Mouse (Mus musculus) common myeloid progenitor, adult 5-6 weeks (primary cell): ENCODE results near the gene Gpld1. TPM values are rescaled to one million over a fixed set of nuclear protein-coding genes. Genes with fewer than 3 reads are reported as not detected.
"Not testable (repeated sequence)": the region's sequence is repeated elsewhere in the genome, so short reads cannot be mapped to it uniquely, and the experiment has no call there.

ENCODE experiments used
- ATAC-seq: replicated peaks from 2 replicates; pipeline ENCODE4 v1.8.0; 2016; ENCODE audit warnings: low read depth, mild to moderate bottlenecking, moderate TSS enrichment, inconsistent platforms; ENCODE audit not compliant: poor library complexity, severe bottlenecking
- total RNA-seq: library from RNA; stranded (forward); fragments of 200-1000, 187-1606 nt; gene quantifications from 2 replicates; pipeline ENCODE4 v1.2.3, GENCODE M21; 2017

Gpld1 gene
- total RNA-seq, 1 experiment from 2014 or later: 0.46 TPM

DNA sequence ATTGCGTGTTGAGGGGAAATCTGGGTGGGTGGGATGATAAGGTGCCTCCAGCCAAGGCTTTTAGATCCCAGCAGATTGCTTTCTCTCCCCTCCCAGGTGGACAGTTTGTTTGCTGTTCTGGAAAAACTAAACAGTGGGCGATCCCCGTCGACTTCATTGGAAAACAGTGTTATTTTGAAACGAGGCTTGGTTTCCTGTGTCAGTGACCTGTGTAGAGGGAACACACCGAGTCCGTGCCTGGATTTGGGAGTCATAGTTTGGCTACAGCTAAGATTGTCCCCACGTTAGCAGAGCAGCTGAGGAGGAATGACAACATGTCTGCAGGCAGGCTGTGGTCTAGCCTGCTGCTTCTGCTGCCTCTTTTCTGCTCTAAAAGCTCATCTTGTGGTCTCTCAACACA, 351 bp downstream of the Gpld1 start:
- ATAC-seq: no peak

DNA sequence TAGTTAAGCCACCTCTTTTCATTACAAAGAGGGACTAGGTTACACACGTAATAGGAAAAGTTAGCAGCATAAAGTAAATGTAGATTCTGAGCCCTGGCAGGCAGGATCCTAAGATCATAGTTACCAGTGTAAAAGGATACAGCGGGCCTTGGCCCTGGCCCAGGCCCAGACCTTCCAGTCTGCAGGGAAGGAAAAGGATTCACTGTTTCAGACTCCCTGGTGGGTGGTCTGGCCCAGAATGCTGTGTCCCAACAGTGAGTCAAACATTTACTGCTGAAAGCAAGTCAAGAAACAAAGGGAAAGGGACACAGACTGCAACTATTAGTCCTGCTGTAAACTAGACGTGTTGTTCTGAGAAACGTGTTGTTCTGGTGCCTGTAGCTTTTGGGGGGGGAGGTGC, 2.6 kb downstream of the Gpld1 start:
- no peak for ATAC-seq

- no peak for ATAC-seq
These were observed 4.2 kb downstream of the Gpld1 start for GRCm38 (mm10) chr13:24947158-24947557.

DNA sequence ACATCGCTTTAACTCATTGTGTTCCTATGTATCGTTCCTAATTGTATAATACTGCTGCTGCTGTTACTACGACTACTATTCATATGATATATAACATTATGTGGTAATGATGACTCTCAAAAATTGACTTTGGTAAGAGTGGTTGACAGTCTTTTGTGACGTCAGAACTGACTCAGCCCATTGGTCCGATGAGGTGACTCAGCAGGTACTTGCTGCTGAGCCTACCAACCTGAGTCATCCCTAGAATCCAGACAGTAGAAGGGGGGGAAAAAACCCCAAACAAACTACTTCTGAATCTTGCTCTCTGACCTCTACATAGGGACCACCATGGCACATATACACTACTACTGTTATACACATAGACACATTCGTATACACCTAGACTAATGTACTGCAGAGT, 5.9 kb downstream of the Gpld1 start:
- no peak for ATAC-seq

- no peak for ATAC-seq
These were observed 9.7 kb downstream of the Gpld1 start for GRCm38 (mm10) chr13:24952659-24953058.

GRCm38 (mm10) chr13:24955091-24955490, 12.1 kb downstream of the Gpld1 start:
- ATAC-seq: no peak

- ATAC-seq: no peak
These were observed 12.5 kb downstream of the Gpld1 start for GRCm38 (mm10) chr13:24955500-24955899.

DNA sequence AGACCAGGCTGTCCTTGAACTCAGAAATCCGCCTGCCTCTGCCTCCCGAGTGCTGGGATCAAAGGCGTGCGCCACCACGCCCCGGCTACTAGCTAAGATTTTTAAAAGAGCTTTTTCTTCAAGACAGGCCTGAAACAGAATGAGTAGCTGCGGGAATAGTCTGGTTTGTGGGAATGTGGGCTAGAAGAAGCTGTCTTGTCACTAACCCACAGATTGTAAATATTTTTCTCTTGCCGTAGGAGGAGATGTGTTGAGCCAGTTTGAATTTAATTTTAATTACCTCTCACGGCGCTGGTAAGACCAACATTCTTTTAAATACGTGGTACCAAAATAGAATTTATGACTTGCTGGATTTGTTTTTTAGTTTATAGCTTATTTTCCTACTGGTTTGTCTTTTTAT, 15.7 kb downstream of the Gpld1 start:
- ATAC-seq: no peak

GRCm38 (mm10) chr13:24960084-24960483, 17.1 kb downstream of the Gpld1 start:
- ATAC-seq: peak; percentile 69

DNA sequence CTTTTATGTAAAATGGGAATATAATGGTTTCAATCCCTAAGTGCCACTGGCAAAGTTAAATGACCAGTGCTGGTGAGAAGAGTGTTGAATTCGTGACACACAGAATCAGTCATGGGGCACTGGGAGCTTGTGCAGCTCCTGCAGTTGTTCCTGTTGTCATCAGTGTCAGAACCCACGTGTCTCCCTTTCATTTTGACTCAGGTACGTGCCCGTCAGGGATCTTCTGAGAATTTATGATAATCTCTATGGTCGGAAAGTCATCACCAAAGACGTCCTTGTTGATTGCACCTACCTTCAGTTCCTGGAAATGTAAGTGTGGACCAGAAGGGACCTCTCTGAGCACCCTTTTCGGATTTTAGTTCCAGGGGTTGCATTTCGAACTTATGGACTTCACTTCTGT, 19.2 kb downstream of the Gpld1 start:
- no peak for ATAC-seq

GRCm38 (mm10) chr13:24965130-24965845, 22.3 kb downstream of the Gpld1 start:
- peak; percentile 62 for ATAC-seq

GRCm38 (mm10) chr13:24965846-24966201, 22.9 kb downstream of the Gpld1 start:
- ATAC-seq: peak; percentile 77

GRCm38 (mm10) chr13:24971776-24972175, 28.8 kb downstream of the Gpld1 start:
- ATAC-seq: not testable (repeated sequence)

- no peak for ATAC-seq
These were observed 33.4 kb downstream of the Gpld1 start for GRCm38 (mm10) chr13:24976384-24976783.

DNA sequence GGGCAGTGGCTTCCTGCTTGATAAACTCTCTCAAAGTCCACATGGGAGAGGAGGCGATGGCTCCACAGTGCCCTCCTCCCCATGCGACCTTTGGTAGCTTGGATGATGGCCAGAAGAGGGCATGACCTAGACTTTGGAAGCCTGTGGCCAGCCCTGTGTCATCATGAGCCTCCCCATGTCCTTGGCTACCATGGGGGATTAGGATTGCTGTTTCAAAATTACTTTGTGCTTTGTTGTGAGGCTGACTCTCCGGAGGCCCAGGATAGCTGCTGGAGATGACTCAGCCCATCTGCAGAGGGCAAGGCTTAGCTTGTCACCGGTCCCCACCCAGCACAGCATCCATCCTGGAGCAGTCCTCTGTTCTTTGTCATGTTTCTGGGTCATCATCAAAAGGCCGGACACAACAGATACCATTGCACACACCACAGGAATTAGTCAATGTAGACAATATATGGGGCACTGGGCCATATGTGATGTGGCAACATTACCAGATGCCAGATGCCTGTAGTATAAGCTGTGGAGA, 34.9 kb downstream of the Gpld1 start:
- no peak for ATAC-seq

DNA sequence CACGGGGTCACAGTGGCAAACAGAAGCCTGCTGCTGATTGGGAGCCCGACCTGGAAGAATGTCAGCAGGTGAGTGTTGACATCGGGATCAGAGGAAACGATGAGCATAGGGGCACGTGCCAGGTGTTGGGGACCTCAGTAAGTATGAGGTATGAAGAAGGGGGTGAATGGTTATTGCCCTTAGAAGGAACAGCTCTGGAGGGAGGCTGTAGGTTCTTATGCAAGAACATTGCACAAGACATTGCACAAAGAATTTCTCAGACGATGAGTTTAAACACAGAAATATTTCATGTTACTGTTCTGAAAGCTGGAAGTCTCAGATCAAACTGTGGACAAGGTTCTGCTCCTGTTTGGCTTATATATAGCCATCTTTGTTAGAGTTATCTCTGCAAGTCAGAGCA, 38.1 kb downstream of the Gpld1 start:
- 0 out of 2 replicates have a peak, but pooled peaks have one; percentile 22 for ATAC-seq

DNA sequence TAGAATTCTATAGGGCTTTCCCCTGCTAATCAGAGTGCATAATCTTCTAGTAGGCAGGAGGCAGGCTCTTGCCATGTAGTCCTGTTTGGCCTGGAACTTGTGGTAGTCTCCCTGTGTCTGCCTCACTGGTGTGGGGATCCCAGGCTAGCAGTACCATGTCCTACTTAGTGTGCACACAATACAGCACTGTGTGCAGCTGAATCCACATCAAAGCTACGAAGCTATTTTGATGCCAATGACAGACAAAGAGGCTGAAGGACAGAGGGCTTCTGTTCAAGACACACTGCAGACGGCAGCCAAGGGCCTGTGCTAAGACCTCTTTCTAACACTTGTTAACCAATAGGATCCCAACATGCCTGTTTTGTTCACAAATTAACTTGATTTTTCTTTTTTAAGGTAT, 42.5 kb downstream of the Gpld1 start:
- no peak for ATAC-seq

GRCm38 (mm10) chr13:24988391-24988790, 45.4 kb downstream of the Gpld1 start:
- ATAC-seq: peak; percentile 87

DNA sequence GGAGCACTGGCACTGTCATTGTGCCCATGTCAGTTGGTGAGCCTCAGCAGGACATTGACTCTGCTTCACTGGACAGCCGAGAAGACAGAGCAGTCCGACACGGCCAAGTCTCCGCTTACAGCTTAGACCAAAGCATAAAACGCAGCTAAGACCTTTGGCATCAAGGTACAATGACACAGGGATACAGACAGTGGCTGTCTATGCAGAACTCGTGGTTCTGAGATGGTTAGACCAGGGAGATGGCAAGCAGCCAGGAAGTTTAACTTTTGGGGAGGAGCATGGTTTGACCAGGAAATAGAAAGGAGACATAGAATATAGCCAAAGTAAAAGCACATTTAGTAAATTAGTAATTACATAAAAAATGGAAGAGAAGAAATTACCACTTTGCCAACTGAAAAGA, 46.1 kb downstream of the Gpld1 start:
- peak; percentile 12 for ATAC-seq

DNA sequence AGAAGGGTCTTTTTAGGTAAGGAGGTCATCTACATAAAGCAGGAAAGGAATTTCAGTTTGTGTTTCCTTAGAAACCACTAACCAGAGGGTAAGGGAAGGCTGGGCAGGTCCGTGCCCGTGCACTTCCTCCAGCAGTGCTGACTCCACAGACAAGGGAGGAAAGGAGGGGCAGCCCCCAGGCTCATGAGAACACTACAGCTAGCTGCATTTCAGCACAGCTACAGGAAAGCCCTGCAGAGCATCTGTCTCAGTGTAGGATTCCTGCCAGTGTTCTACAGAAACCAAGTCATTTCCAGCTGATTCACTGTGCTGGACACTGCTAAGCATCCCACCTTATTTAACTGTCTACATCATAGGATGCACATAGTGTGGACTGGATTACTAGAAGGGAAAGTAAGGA, 50.2 kb downstream of the Gpld1 start:
- peak; percentile 57 for ATAC-seq

GRCm38 (mm10) chr13:24999538-24999937, 56.6 kb downstream of the Gpld1 start:
- ATAC-seq: no peak

- peak; percentile 54; the same call in 1 of the 2 replicates for ATAC-seq
These were observed 60.0 kb downstream of the Gpld1 start for GRCm38 (mm10) chr13:25002965-25003364.
